Mouse (Mus musculus) lung, postnatal 25 days (tissue): Measurements from ENCODE around the gene Npvf.
"Not testable (repeated sequence)": the region's sequence is repeated elsewhere in the genome, so short reads cannot be mapped to it uniquely, and the experiment has no call there.

Experiments
- DNase-seq: peaks from one replicate; pipeline ENCODE4 v3.0.0; 2022; ENCODE audit warnings: low spot score

The Npvf gene

GRCm38 (mm10) chr6:50639656-50640055, 14.6 kb downstream of the Npvf start:
- DNase-seq, result no peak

GRCm38 (mm10) chr6:50626170-50626569, 28.1 kb downstream of the Npvf start:
- not testable (repeated sequence) for DNase-seq

GRCm38 (mm10) chr6:50618273-50618672, 36.0 kb downstream of the Npvf start:
- not testable (repeated sequence) for DNase-seq

- peak; percentile 37 for DNase-seq
Measured at GRCm38 (mm10) chr6:50601620-50602019, 52.6 kb downstream of the Npvf start.
